Mouse (Mus musculus) ES-E14 (cell line): ENCODE data around the gene Klc3.

ENCODE experiments used
- ZC3H11A ChIP-seq: IDR thresholded peaks from 2 replicates; pipeline ENCODE4 v1.6.1; 2012; ENCODE audit warnings: low read depth, mild to moderate bottlenecking, inconsistent platforms, low read length, borderline replicate concordance
- ZNF384 ChIP-seq: IDR thresholded peaks from 2 replicates; pipeline ENCODE4 v1.6.1; 2012; ENCODE audit warnings: low read depth, low read length, inconsistent platforms

DNA sequence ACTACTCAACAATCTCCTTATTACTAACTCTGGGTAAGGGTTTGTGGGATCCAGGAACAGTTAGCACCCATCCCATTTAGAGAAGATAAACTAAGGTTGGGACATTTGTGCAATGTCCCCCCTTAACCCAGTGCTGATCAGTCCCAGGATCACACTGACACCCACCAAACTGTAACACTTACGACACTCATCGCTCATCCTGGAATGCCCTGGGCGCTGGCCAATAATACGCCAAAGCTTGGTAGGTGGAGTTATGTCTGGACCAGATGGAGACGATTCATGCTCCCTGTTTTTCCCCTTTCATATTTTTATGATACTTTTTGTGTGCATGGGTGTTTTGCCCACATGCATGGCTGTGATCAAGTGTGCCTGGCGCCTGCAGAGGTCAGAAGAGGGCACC, 26.5 kb upstream of the Klc3 start:
- TF ChIP-seq ZC3H11A (no peak), ZNF384 (no peak)
